Mouse (Mus musculus) 3134 (cell line): ENCODE results near the gene Kcnab2.
A peak's percentile ranks its signal among the peaks of the same experiment; 100 is the strongest.

ENCODE experiments used
- DNase-seq: peaks from one replicate; pipeline ENCODE4 v3.0.0-alpha.2; 2011; ENCODE audit warnings: low spot score; ENCODE audit not compliant: insufficient read length; ENCODE audit errors: extremely low read depth

The Kcnab2 gene

DNA sequence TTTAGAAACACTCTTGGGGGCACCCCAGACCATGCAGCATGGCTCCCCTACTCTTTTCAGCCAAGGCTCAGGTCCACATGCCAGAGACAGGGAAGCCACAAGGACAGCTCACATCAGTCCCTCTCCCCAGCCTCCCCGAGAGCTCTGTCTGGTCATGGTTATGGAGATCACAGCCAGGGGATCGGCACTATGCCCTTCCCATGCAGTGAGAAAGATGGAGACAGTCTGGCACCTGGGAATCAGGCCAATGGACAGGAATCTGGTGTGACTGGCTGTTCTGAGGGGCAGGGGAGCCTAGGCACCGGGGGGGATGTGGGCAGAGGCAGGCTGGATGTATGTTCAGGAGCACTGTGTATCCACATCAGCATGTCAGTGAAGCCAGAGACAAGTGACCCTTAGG lies 78.7 kb downstream of the Kcnab2 start:
- no peak for DNase-seq

DNA sequence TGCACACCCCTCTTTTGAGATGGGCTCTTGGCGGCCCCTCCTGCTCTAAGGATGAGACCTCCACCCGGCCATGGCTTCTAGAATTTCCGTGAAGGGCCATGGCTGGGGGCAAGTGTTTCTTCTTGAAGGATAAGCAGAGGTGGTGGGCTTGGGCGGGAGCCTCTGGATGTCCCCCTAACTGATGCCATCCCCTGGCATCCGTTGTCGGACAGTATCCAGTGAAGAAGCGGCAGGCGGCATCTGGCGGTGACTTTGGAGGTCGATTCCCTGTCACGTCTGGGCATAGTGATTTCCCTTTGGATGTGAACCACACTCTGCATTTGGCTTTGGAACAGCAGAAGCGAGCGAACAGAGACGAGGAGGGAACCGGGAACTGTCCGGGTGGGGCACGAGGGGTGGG lies 85.0 kb downstream of the Kcnab2 start:
- no peak for DNase-seq

DNA sequence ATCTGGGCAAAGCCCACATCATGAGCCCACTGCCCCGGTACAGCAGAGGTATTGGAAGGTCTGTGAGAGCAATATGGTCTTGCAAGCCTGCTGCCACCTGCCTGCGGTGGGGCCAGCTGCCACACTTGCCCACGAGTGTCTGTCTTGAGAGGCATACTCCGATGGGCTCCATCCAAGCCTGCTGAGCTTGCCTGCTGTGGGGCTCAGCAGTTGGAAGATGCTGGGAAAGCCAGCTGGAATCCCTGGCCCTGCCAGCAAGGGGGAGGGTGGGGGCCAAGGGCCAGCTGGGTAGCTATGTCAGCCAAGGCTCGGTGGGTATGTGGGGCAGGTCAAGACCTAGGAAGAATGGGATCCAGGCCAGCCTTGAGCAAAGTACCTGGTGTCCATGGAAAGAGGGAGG lies 85.5 kb downstream of the Kcnab2 start:
- DNase-seq: no peak

DNA sequence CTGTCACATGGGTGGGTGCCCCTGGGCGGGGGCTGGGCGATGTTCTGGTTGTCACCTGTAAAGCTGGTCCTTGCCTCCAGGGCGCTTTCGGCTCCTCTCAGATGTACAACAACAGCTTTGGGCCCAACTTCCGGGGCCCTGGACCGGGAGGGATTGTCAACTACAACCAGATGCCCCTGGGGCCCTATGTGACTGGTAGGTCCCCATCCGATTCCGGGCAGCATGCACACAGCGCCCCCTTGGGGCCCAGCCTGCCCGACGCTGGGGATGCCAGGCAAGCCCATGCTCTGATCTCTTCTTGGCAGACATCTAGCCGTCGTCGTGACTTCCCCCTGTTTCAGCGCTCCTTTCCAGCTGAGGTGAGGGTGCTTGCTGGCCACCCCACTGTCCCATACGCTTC lies 92.0 kb downstream of the Kcnab2 start:
- DNase-seq: peak; percentile 51

DNA sequence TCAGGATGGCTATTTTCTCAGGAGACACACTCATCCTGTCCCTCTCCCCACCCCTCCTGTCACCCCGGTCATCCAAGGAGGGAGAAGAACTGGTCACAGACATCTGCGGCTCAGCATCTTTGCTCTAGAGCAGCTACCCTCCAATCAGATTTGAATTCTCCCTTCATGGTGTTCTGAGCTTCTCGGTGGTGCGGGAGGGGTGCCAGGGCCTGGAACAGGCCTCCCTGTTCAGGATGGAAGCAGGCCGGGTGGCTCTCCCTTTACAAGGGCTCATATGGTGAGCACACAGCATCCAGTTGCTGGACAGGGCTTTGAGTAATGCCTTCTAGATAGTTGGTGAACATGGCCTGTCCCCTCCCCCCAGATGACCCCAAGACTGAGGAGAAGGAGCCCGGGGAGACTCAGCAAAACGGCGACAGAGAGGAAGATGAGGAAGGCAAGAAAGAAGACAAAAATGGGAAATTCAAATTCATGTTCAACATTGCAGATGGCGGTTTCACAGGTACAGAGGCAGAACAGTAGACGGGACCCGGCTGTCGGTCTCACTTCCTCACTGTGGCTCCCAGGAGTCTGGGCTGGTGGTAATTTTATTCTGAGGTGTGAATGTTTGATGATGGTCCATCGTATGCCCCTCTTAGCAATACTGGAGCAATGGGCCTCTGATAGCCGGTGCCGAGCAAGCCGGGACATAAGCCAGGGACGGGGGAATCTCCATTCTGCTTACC lies 95.0 kb downstream of the Kcnab2 start:
- DNase-seq: no peak

DNA sequence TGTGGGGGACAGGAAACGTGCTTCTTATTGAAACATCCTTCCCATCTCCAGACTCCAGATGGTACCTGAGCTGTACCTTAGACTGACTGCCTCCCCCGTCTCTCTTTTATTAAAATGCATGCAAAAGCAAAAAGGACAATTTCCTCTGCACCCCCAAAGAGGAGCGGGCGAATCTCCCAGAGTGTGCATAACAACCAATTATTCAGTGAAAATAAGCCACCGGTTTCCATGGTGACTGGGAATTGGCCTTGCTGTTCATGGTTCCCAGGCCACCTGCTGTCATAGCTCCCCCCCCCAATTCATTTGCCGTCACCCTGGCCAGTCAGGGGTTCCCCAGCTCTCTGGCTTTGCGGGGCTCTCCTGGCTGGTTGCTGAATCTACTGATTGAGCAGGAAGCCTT lies 112.4 kb downstream of the Kcnab2 start:
- DNase-seq: no peak

DNA sequence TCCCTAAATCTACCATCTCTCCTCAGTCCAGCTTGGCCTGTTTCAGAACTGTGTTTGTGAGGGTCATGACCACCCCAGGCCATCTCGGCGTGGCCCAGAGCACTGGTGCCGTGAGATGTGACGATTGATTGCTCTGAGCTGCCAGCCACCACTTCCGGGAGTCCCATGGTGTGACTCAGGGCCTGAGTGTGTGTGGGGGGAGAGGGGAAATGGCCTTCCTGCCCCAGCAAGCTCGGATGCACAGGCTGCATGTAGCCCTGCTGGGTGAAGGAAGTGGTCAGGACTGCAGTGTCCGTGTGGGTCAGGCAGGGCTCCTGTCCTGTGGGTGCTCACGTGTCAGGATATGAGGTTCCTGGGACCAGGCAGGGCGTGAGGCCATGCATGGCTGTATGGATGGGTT lies 115.5 kb downstream of the Kcnab2 start:
- peak; percentile 74 for DNase-seq

DNA sequence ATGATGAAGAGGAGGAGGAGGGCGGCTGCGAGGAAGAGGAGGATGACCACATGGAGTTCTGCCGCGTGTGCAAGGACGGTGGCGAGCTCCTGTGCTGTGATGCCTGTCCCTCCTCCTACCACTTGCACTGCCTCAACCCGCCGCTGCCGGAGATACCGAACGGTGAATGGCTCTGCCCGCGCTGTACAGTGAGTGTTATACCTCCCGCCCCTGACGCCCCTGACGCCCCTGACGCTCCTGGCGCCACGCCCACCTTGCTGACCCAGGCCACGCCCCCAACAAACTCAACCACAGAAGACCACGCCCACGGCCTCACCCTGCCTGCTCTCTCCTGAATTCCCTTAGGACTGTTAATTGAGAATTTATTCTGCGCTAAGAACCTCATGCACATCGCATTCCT lies 116.8 kb downstream of the Kcnab2 start:
- no peak for DNase-seq

DNA sequence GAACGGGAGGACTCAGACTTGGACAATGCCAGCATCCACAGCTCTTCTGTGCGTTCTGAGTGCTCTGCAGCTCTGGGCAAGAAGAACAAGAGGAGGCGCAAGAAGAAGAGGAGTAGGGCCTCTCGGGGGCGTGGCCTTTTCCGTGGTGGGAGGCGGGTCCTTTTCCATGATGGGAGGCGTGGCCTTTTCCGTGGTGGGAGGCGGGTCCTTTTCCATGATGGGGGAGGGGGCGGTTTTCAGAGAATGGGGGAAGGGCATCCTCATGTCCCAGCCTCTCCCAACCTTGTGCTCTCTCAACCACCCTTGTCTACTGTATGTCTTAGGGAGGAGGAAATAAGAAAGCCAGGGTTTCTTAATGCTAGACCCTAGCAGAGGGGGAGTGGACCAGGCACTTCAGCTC lies 118.0 kb downstream of the Kcnab2 start:
- DNase-seq: peak; percentile 46

DNA sequence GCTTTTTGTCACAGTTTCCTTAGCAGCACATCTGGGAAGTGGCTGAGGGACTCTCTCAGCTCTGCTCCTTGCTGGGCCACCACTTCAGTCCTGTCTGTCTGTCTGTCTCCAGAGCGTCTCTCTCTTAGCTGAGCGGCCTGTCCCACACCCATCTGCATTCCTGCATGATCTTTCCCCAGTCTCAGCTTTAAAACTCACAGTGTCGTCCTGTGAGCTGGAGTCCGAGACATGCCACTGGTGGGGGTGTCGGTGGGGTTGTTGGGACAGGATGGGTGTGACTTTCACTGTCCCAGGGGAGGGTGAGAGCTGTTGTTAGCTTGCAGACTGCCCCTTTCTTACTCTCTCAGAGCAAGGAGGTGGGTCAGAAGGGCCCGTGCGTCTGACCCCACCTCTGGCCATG lies 122.0 kb downstream of the Kcnab2 start:
- no peak for DNase-seq

DNA sequence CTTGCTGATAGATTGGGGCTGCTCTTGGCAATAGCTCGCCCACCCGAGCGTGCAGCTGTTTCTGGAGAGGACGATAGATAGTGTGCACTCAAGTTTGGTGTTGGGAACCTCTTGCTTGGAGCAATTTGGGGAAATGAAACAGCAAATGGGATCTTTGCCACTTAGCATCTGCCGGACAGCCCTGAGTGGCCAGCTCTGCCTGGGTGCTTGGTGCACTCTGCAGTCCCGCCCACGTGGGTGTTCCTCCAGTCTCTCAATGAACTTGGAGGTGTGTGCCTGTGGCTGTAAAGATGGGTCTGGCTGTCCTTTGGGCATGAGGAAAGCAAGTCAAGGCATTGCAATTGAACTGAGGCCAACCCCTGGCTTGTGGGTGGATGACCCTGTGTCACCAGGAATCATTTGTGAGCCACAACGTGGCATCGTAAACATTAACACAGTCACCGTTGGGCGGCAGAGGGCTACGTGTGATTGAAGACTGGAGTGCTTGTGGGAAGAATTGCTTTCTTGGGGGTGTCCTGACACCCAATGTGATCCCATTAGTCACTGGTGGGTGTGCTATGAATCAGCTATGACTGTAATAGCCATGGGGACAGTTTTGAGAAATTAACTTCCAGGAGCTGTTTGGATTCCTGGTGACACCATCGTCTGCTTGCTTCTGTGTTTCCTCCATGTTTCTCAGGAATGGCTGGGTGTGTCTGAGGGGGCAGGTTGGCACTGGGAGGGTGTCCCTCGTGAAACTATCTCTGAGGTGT lies 123.6 kb downstream of the Kcnab2 start:
- DNase-seq: peak; percentile 38

DNA sequence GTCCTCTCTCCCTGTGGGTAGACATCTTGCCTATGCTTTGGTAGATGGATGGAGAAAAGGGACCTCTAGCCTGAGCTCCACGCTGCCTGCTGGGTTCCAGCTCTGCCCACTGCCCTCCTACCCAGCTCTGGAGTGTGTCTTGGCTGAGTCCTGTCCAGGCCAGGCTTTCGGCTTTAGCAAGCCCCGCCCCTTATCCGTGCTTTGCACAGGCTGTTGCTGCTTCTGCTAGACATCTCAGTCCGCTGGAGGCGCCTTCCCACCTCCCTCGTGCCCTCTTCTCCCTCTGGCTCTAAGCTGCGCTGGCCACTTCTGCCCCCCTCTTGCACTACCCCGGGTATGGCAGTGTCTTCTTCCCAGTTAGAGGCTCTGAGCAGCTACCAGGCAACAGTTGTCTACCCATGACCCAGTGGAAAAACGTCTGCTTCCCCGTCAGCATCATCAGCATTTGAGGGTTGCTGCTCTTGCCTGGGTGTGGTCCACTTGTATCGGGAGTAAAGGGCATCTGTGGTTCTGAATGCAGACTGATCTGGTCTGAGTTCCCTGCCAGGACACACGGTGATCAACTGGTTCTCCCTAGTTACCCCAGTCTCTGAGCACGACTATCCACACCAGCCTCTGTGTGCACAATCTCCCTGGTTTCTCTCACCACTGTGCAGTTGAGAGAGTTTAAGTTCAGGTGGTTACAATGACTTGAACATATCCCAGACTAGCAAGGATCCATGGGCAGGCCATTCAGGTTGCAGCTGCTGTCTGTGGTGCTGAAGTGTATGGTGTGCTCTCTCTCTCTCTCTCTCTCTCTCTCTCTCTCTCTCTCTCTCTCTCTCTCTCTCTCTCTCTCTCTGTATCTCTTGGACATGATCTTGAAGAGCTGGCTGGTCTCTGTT lies 126.0 kb downstream of the Kcnab2 start:
- DNase-seq: no peak

DNA sequence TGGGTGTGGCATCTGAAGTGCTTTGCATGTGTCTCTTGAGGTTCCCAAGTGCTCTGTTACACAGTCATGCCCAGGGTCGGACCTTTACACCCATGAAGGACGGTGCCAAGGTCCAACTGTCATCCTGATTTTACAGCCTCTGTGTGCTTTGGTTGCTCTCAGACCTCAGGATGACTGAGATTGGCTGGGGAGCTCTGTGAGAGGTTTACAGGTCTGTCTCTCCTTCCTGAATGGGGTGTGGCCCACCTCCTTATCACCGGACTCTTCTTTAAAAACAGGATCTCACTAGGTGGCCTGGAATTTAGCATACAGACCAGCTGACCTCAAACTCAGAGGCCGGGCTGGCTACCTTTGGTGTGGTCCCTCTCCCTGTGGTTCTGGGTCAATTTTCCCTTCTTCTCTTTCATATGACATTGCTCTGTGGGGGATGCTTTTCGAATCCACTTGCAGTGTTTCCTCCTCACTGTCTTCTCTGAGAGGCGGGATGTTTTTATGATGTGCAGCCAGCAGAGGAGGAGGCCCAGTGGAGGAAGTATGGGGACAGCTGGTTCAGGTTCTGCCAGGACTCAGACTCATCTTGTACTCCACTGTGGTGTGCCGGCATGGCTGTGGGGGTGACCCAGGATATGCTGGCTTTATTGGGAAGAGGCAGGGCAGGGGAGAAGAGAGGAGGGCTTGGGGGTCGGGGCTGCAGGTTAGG lies 126.8 kb downstream of the Kcnab2 start:
- no peak for DNase-seq

DNA sequence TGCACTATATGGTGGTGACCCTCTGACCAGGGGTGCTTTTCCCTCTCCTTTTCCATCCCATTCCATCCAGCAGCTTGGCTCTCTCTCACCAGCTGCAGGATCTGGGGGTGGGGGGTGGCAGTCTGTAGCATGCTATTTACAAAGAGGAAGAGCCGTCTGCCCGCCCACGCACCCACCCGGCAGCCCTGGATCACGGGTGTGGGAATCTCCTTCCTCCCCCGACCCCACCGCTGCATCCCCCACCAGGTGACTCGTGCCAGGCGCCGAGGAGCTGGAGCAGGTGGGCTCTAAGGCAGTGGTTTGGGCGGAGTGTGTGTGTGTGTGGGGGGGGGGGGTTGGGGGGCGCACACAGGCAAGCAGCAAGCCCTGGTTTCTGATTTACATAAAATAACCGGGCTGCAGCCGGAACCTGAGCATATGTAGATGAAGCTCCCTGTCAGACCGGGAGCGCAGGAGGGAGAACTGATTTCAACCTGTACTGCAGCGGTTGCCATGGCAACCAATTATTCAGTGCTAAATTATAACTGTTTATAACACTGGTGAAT lies 127.8 kb downstream of the Kcnab2 start:
- DNase-seq: no peak

DNA sequence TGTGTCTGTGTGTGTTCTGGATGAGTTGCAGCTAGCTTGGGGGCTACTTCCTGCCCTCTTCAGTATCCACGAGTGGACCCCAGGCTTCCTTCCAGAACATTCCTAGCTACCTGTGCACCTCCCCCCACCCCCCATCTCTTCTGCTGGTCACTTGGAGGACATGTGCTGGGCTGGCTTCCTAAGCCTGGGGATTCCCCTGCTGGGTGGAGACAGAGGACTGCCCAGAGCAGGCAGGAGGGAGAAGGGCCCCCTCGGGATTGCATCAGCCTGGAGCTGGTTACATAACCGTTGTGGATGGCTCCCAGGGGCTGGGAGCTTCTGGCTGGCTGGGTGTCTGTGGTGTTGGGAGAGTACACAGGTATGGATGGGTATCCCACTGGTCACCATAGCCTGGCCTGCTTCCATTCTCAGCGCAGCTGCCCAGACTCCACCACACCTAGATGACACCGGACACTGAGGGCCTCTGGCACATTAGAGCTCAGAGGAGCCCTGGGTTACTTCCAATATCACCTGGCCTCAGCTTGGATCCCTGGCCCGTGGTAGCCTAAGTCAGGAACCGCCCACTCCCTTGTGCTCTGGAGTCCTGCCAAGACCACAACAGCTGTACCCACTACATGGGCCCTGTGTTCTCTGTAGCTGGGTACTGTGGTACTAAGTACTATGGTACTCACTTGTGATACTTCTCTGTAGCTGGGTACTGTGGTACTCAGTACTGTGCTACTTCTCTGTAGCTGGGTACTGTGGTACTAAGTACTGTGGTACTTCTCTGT lies 132.4 kb downstream of the Kcnab2 start:
- peak; percentile 77 for DNase-seq

DNA sequence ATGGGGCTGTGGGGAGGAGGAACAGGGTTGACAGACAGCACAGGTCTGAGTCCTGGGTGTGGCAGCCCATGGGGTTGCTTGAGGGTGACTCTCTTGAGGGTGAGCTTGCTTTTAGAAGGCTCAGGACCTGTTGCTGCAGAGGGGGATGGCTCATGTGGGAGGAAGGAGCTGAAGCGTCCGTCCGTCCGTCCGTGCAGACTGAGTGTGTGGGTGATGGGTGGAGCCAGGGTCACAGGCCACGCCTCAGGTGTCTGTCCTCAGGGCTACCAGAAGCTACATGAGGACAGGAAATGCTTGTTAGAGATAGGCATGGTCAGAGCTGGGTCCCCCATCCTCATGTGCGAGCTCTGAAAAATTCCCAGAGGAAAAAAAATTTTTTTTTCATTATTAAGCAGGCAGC lies 133.0 kb downstream of the Kcnab2 start:
- peak; percentile 62 for DNase-seq

DNA sequence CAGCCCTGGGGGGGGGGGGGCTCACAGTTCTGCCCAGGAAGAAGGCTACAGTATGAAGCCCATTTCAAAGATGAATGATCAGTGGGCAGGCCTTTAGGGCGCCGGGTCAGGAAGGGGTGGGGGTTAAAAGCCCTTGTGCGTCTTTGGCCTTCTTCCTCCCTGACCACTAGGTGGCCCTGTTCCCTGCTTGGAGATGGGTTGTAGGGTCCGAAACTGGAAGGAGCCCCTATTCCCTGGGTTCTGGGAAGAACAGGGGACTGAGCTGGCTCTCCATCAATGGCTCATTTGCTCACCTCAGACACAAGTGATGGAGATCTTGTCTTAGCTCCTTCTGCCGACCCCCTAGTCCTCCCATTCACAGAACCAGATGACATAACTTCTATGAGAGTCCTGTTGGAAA lies 134.4 kb downstream of the Kcnab2 start:
- peak; percentile 31 for DNase-seq
